Mouse (Mus musculus) MEL (cell line): ENCODE results near the gene Lbp. TPM values are rescaled to one million over a fixed set of nuclear protein-coding genes. Genes with fewer than 3 reads are reported as not detected.
A peak's percentile ranks its signal among the peaks of the same experiment; 100 is the strongest.

Experiments
- DNase-seq: peaks from one replicate; pipeline ENCODE4 v3.0.0; 2011; ENCODE audit warnings: low read depth, low spot score
- H3K27ac ChIP-seq: 2 replicates; pipeline ENCODE4 v1.5.1; 2012; ENCODE audit warnings: low read depth, mild to moderate bottlenecking, control low read depth, low read length, moderate library complexity; ENCODE audit not compliant: control insufficient read depth
- H3K27me3 ChIP-seq, 2 experiments: fragments of 150-350 bp in 1 of 2; sonication (generic) in 1 of 2; 2 replicates each; pipeline ENCODE4 v1.6.1; 2012; ENCODE audit warnings: low read length in 2 of 2, mild to moderate bottlenecking in 2 of 2, improper control_type of control experiment in 1 of 2, moderate library complexity in 1 of 2; ENCODE audit not compliant: insufficient read depth in 2 of 2, control insufficient read depth in 1 of 2
- H3K36me3 ChIP-seq, 2 experiments: 2 replicates each; pipeline ENCODE4 v1.6.1; 2012 to 2014; ENCODE audit warnings: low read length in 2 of 2, improper control_type of control experiment in 1 of 2, inconsistent platforms in 1 of 2, mild to moderate bottlenecking in 1 of 2; ENCODE audit not compliant: insufficient read depth in 2 of 2, control insufficient read depth in 1 of 2
- H3K4me1 ChIP-seq, 2 experiments: fragments of 150-350 bp in 1 of 2; sonication (generic) in 1 of 2; 2 replicates each; pipeline ENCODE4 v1.6.1; 2012; ENCODE audit warnings: low read length in 2 of 2, improper control_type of control experiment in 1 of 2, mild to moderate bottlenecking in 1 of 2; ENCODE audit not compliant: insufficient read depth in 2 of 2, control insufficient read depth in 1 of 2
- H3K4me3 ChIP-seq, 2 experiments: fragments of 150-350 bp in 1 of 2; sonication (generic) in 1 of 2; 2 replicates each; pipeline ENCODE4 v1.5.1; 2012; ENCODE audit warnings: low read depth in 2 of 2, low read length in 2 of 2, mild to moderate bottlenecking in 2 of 2, moderate library complexity in 2 of 2, control low read depth in 1 of 2, improper control_type of control experiment in 1 of 2; ENCODE audit not compliant: control insufficient read depth in 1 of 2, insufficient read depth in 1 of 2
- H3K79me2 ChIP-seq: 2 replicates; pipeline ENCODE4 v1.6.1; 2012; ENCODE audit warnings: mild to moderate bottlenecking, low read length, moderate library complexity; ENCODE audit not compliant: control insufficient read depth, poor library complexity, insufficient read depth
- H3K9ac ChIP-seq: 2 replicates; pipeline ENCODE4 v1.6.1; 2012; ENCODE audit warnings: low read depth, mild to moderate bottlenecking, control low read depth, low read length, moderate library complexity; ENCODE audit not compliant: control insufficient read depth, poor library complexity, severe bottlenecking
- H3K9me3 ChIP-seq: fragments of 150-350 bp; sonication (generic); replicated peaks from 2 replicates; pipeline ENCODE4 v1.6.1; 2012; ENCODE audit warnings: mild to moderate bottlenecking, low read length, improper control_type of control experiment, moderate library complexity; ENCODE audit not compliant: insufficient read depth
- BHLHE40 ChIP-seq: IDR thresholded peaks from 2 replicates; pipeline ENCODE4 v1.6.1; 2012; ENCODE audit warnings: low read depth, mild to moderate bottlenecking, inconsistent platforms, low read length, improper control_type of control experiment, borderline replicate concordance
- CTCF ChIP-seq, 3 experiments: IDR thresholded peaks in 2 of 3; conservative IDR thresholded peaks in 1 of 3; 2 replicates each; pipeline ENCODE4 v1.5.1; 2011 to 2012; ENCODE audit warnings: low read length in 3 of 3, low read depth in 2 of 3, mild to moderate bottlenecking in 2 of 3, improper control_type of control experiment in 1 of 3, inconsistent platforms in 1 of 3, mixed read lengths in 1 of 3, moderate library complexity in 1 of 3; ENCODE audit not compliant: control insufficient read depth in 1 of 3, insufficient read depth in 1 of 3, poor library complexity in 1 of 3, severe bottlenecking in 1 of 3
- E2F4 ChIP-seq: IDR thresholded peaks from 2 replicates; pipeline ENCODE4 v1.6.1; 2011; ENCODE audit warnings: low read depth, low read length, improper control_type of control experiment, borderline replicate concordance
- ELF1 ChIP-seq: IDR thresholded peaks from 2 replicates; pipeline ENCODE4 v1.6.1; 2014; ENCODE audit warnings: low read depth, mild to moderate bottlenecking, inconsistent platforms, low read length, improper control_type of control experiment, moderate library complexity
- GATA1 ChIP-seq: IDR thresholded peaks from 2 replicates; pipeline ENCODE4 v1.6.1; 2011; ENCODE audit warnings: low read depth, low read length, improper control_type of control experiment
- HCFC1 ChIP-seq: IDR thresholded peaks from 2 replicates; pipeline ENCODE4 v1.6.1; 2012; ENCODE audit warnings: low read depth, mild to moderate bottlenecking, inconsistent platforms, low read length, improper control_type of control experiment, moderate library complexity
- KAT2A ChIP-seq: conservative IDR thresholded peaks from 2 replicates; pipeline ENCODE4 v1.6.1; 2012; ENCODE audit warnings: low read depth, low read length, improper control_type of control experiment, inconsistent platforms
- MAX ChIP-seq: IDR thresholded peaks from 2 replicates; pipeline ENCODE4 v1.6.1; 2011; ENCODE audit warnings: low read length, improper control_type of control experiment
- MAZ ChIP-seq: IDR thresholded peaks from 2 replicates; pipeline ENCODE4 v1.6.1; 2012; ENCODE audit warnings: low read depth, mild to moderate bottlenecking, inconsistent platforms, low read length, improper control_type of control experiment
- MYC ChIP-seq: IDR thresholded peaks from 2 replicates; pipeline ENCODE4 v1.6.1; 2011; ENCODE audit warnings: low read depth, mild to moderate bottlenecking, low read length, improper control_type of control experiment, moderate library complexity
- POLR2A ChIP-seq, 2 experiments: IDR thresholded peaks; 2 replicates each; pipeline ENCODE4 v1.6.1; 2011 to 2012; ENCODE audit warnings: low read length in 2 of 2, mild to moderate bottlenecking in 2 of 2, control low read depth in 1 of 2, improper control_type of control experiment in 1 of 2, low read depth in 1 of 2, moderate library complexity in 1 of 2; ENCODE audit not compliant: control insufficient read depth in 1 of 2, insufficient read depth in 1 of 2, poor library complexity in 1 of 2
- RAD21 ChIP-seq: IDR thresholded peaks from 2 replicates; pipeline ENCODE4 v1.6.1; 2011; ENCODE audit warnings: mild to moderate bottlenecking, low read depth, low read length, improper control_type of control experiment
- RCOR1 ChIP-seq: IDR thresholded peaks from 2 replicates; pipeline ENCODE4 v1.6.1; 2012; ENCODE audit warnings: low read depth, mild to moderate bottlenecking, inconsistent platforms, low read length, improper control_type of control experiment
- SMC3 ChIP-seq: IDR thresholded peaks from 2 replicates; pipeline ENCODE4 v1.6.1; 2011; ENCODE audit warnings: low read depth, low read length, improper control_type of control experiment
- TBP ChIP-seq: IDR thresholded peaks from 2 replicates; pipeline ENCODE4 v1.8.0; 2011; ENCODE audit warnings: low read depth, low read length, improper control_type of control experiment
- USF1 ChIP-seq: IDR thresholded peaks from 2 replicates; pipeline ENCODE4 v1.6.1; 2014; ENCODE audit warnings: low read depth, mild to moderate bottlenecking, inconsistent platforms, low read length, improper control_type of control experiment, moderate library complexity
- ZC3H11A ChIP-seq: IDR thresholded peaks from 2 replicates; pipeline ENCODE4 v1.6.1; 2012; ENCODE audit warnings: low read depth, mild to moderate bottlenecking, inconsistent platforms, low read length, improper control_type of control experiment
- ZKSCAN1 ChIP-seq: IDR thresholded peaks from 2 replicates; pipeline ENCODE4 v1.6.1; 2012; ENCODE audit warnings: low read depth, mild to moderate bottlenecking, inconsistent platforms, low read length, improper control_type of control experiment, moderate library complexity
- polyA plus RNA-seq, 2 experiments: library from polyadenylated mRNA; stranded (reverse) in 1 of 2; unstranded in 1 of 2; fragments of >175 nt in 1 of 2; fragments of >200 nt in 1 of 2; gene quantifications; 2 replicates each; pipeline versions ENCODE4 v1.2.1 to v1.2.4; 2012; ENCODE audit warnings: low replicate concordance in 2 of 2, low read depth in 1 of 2; ENCODE audit not compliant: insufficient read length in 2 of 2, insufficient read depth in 1 of 2, missing spikeins in 1 of 2
- total RNA-seq: library from RNA; depleted of rRNA; stranded (reverse); fragments of 300-350 nt; gene quantifications from 2 replicates; pipeline ENCODE4 v1.2.3, GENCODE M21; 2012

Gene Lbp
- total and polyA plus RNA-seq, 3 experiments: not detected

DNA sequence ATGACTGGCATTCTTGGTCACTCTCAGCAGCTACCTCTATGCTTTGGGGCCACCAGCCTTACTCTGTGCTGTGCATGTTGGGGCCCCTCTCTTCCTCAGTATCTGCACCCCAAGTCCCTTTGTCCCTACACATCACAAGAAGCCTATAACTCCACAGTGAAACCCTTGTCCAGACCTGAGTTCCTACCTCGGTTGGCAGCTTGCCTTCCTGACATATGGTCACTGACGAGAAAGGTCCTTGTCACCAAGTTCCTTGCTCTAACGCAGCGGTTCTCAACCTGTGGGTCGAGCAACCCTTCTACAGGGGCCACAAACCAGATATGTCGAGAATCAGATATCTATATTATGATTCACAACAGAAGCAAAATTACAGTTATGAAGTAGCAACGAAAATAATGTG is 23.2 kb upstream of the Lbp start:
- no peaks in the 10 kb centered on the region for H3K4me1 ChIP-seq
- DNase-seq: no peak
- H3K9me3 ChIP-seq: no peaks in the 10 kb centered on the region
- no peak overlapping the region for H3K9ac ChIP-seq
- no peak for TF ChIP-seq ZC3H11A
- TF ChIP-seq, all 39 proteins: peak for 0
- no peak overlapping the region for H3K27ac ChIP-seq
- no peak overlapping the region for H3K4me3 ChIP-seq
- H3K79me2 ChIP-seq: no peaks in the 10 kb centered on the region
- no peaks in the 10 kb centered on the region for H3K27me3 ChIP-seq
- no peaks in the 10 kb centered on the region for H3K36me3 ChIP-seq

- H3K4me3 ChIP-seq: no peak overlapping the region
- H3K9ac ChIP-seq: no peak overlapping the region
- H3K4me1 ChIP-seq: no peaks in the 10 kb centered on the region
- no peaks in the 10 kb centered on the region for H3K79me2 ChIP-seq
- no peak for DNase-seq
- TF ChIP-seq RCOR1: no peak
- no peak for TF ChIP-seq SMC3
- TF ChIP-seq HCFC1: no peak
- TF ChIP-seq E2F4: no peak
- TF ChIP-seq USF1: no peak
- no peak for TF ChIP-seq BHLHE40
- no peak for TF ChIP-seq TBP
- TF ChIP-seq MYC: no peak
- TF ChIP-seq KAT2A: no peak
- no peaks in the 10 kb centered on the region for H3K36me3 ChIP-seq
- H3K27me3 ChIP-seq: no peaks in the 10 kb centered on the region
- no peak overlapping the region for H3K27ac ChIP-seq
- H3K9me3 ChIP-seq: no peaks in the 10 kb centered on the region
These were observed 22.5 kb upstream of the Lbp start for GRCm38 (mm10) chr2:158283771-158284170.

DNA sequence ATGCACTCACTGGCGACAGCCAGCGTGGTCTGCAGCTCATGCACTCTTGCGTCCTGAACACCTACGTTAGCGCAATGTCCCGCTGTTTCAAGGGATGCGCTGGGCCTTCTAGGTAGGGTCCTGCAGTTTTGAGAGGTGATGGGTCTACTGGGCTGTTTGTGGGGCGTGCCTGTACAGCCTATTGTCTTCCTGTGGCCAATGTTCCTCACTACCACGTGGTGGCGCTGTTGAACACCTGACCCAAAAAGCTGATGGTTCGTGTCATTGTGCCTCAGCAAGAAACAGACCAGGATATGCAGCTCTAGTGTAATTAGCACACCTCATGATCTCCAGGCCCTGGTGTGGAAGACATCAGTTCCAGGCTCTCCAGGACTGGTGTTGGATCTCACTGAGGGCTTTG is 21.7 kb upstream of the Lbp start:
- H3K27me3 ChIP-seq: no peaks in the 10 kb centered on the region
- H3K9me3 ChIP-seq: no peaks in the 10 kb centered on the region
- no peak overlapping the region for H3K9ac ChIP-seq
- H3K36me3 ChIP-seq: no peaks in the 10 kb centered on the region
- H3K27ac ChIP-seq: no peak overlapping the region
- peak; percentile 62 for DNase-seq
- no peaks in the 10 kb centered on the region for H3K79me2 ChIP-seq
- H3K4me3 ChIP-seq: no peak overlapping the region
- TF ChIP-seq RAD21 (peak; percentile 47), POLR2A (IDR thresholded peaks at IDR 0.05; ENCODE audit: control insufficient read depth in 1 of 2, insufficient read depth in 1 of 2, low read depth in 1 of 2, low read length in 2 of 2, poor library complexity in 1 of 2) (0 out of 4 replicates have a peak, but pooled peaks of 1 of the 2 experiments have one; percentile 24), ZKSCAN1 (no peak), USF1 (peak; percentile 65; the same call in 1 of the 2 replicates), SMC3 (peak; percentile 73), GATA1 (no peak), ZC3H11A (0 out of 2 replicates have a peak, but pooled peaks have one; percentile 20), ELF1 (no peak), MAZ (no peak), KAT2A (no peak), MYC (0 out of 2 replicates have a peak, but pooled peaks have one; percentile 38), RCOR1 (no peak), CTCF (IDR thresholded peaks at IDR 0.05 in 2 of 3, conservative IDR thresholded peaks at IDR 0.05 in 1 of 3; ENCODE audit: control insufficient read depth in 1 of 3, insufficient read depth in 1 of 3, low read depth in 2 of 3, low read length in 3 of 3, poor library complexity in 1 of 3, severe bottlenecking in 1 of 3) (peak; percentile 85 to 97 (median 90)), MAX (peak; percentile 88)
- no peaks in the 10 kb centered on the region for H3K4me1 ChIP-seq
